Mouse (Mus musculus) limb, embryonic 14.5 days (tissue): ENCODE results near the gene Ptger4. TPM values are rescaled to one million over a fixed set of nuclear protein-coding genes. Genes with fewer than 3 reads are reported as not detected.

ENCODE experiments used
- ATAC-seq: fragments of 200-750 bp; cut with Nextera tagmentation; 2 replicates; pipeline ENCODE4 v1.8.0; 2017; ENCODE audit warnings: low read depth, moderate number of reproducible peaks, moderate TSS enrichment; ENCODE audit not compliant: low FRiP score
- DNase-seq: peaks from one replicate; pipeline ENCODE4 v3.0.0-alpha.2; 2015; ENCODE audit warnings: low spot score
- H3K27ac ChIP-seq: fragments of 300-500 bp; sonication (generic); replicated peaks from 2 replicates; pipeline ENCODE4 v1.5.1; 2014; ENCODE audit warnings: low read depth, mild to moderate bottlenecking, low read length, moderate library complexity, mixed read lengths
- H3K27me3 ChIP-seq: fragments of 300-500 bp; sonication (generic); 2 replicates; pipeline ENCODE4 v1.6.1; 2014; ENCODE audit warnings: low read length, mixed read lengths; ENCODE audit not compliant: control insufficient read depth, insufficient read depth
- H3K36me3 ChIP-seq: fragments of 300-500 bp; sonication (generic); 2 replicates; pipeline ENCODE4 v1.6.1; 2014; ENCODE audit warnings: mild to moderate bottlenecking, low read length, moderate library complexity, mixed read lengths; ENCODE audit not compliant: control insufficient read depth, insufficient read depth
- H3K4me1 ChIP-seq: fragments of 300-500 bp; sonication (generic); 2 replicates; pipeline ENCODE4 v1.6.1; 2014; ENCODE audit warnings: antibody characterized with exemption, low read length, mixed read lengths; ENCODE audit not compliant: control insufficient read depth, insufficient read depth
- H3K4me2 ChIP-seq: fragments of 300-500 bp; sonication (generic); replicated peaks from 2 replicates; pipeline ENCODE4 v1.6.1; 2014; ENCODE audit warnings: low read depth, mild to moderate bottlenecking, low read length, moderate library complexity; ENCODE audit not compliant: severe bottlenecking
- H3K4me3 ChIP-seq: fragments of 300-500 bp; sonication (generic); replicated peaks from 2 replicates; pipeline ENCODE4 v1.5.1; 2014; ENCODE audit warnings: low read length
- H3K9ac ChIP-seq: fragments of 300-500 bp; sonication (generic); 2 replicates; pipeline ENCODE4 v1.6.1; 2014; ENCODE audit warnings: mild to moderate bottlenecking, low read depth, low read length, moderate library complexity; ENCODE audit not compliant: severe bottlenecking
- H3K9me3 ChIP-seq: fragments of 300-500 bp; sonication (generic); 2 replicates; pipeline ENCODE4 v1.6.1; 2016; ENCODE audit warnings: low read length; ENCODE audit not compliant: control insufficient read depth
- POLR2A ChIP-seq: fragments of 200-500 bp; IDR thresholded peaks from 2 replicates; pipeline ENCODE4 v1.8.0; 2012; ENCODE audit warnings: inconsistent platforms, mild to moderate bottlenecking, moderate library complexity, borderline replicate concordance; ENCODE audit not compliant: insufficient read depth, insufficient read length; ENCODE audit errors: extremely low read depth
- WGBS: fragments of 180-500 bp; shearing (Covaris S2); extraction: QIAGEN DNeasy Blood & Tissue Kit; methylation state at CpG from one replicate; pipeline ENCODE4 v1.1.7; 2014; 5-methylcytosine and 5-hydroxymethylcytosine counted together
- polyA plus RNA-seq, 2 experiments: library from polyadenylated mRNA; depleted of rRNA in 1 of 2; stranded (reverse) in 1 of 2; unstranded in 1 of 2; fragments of >200 nt; fragmentation: Nextera tagmentation in 1 of 2; extraction: Ambion mirVana in 1 of 2; gene quantifications; 2 replicates each; pipeline versions ENCODE4 v1.2.1 to v1.2.3; 2012 to 2014

Ptger4 gene
- polyA plus RNA-seq, 2 experiments: 3.4 to 4.7 TPM

- DNase-seq (peak; percentile 85), ATAC-seq (peak; percentile 71)
- Histone ChIP-seq H3K36me3 (peaks cover 8% of the 10 kb centered on the region), H3K4me3 (peak within 1 kb of the TSS; percentile 94), H3K4me1 (peaks cover 8% of the 10 kb centered on the region), H3K9ac (peak within 1 kb of the TSS; percentile 77), H3K9me3 (no peaks in the 10 kb centered on the region), H3K27me3 (no peaks in the 10 kb centered on the region), H3K4me2 (peak within 1 kb of the TSS; percentile 74), H3K27ac (peak within 1 kb of the TSS; percentile 72)
- WGBS: under 1% methylated on average over 55 of the region's 55 CpGs
- TF ChIP-seq POLR2A: no peak
These were observed 58.4 kb downstream of the Ptger4 start, which contains the start of gene Ttc33 for GRCm38 (mm10) chr15:5185366-5186292. Gene Ttc33 (plus strand): TSS chr15:5185525.

DNA sequence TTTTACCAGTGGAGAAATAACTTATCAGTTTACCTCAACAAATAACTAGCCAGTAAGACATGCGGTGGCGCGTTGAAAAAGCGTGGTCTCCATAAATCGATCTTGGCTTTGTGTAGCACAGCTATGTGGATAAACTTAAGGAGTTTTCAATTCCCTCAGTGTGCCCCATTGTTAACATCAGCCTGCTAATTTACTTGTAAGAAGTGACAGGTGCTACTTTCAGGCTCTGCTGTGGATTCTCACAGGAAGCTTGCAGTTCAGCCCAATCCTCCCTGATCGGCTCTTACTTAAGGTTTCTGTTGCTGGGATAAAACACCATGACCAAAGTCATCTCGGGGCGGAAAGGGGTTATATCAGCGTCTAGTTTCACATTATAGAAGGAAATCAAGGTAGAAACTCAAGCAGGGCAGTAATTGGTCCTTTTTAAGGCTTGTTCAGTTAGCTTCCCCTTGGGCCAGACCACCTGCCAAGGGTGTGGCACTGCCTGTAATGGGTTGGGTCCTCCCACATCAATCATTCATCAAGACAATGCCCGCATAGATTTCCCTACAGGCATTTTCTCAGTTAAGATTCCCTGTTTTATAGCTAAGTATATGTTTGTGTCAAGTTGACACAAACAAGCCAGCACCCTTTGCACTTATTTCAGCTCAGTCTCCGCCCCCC lies 59.2 kb downstream of the Ptger4 start:
- no peaks in the 10 kb centered on the region for H3K27me3 ChIP-seq
- 42% methylated on average over 10 of the region's 11 CpGs for WGBS
- peaks cover 8% of the 10 kb centered on the region for H3K4me1 ChIP-seq
- no peak for TF ChIP-seq POLR2A
- H3K36me3 ChIP-seq: peaks cover 8% of the 10 kb centered on the region; the same call in 1 of the 2 replicates
- H3K9me3 ChIP-seq: no peaks in the 10 kb centered on the region
- ATAC-seq (no peak; the same call in 1 of the 2 replicates), DNase-seq (no peak)
- H3K9ac ChIP-seq: peak overlapping the region; percentile 77
- H3K4me3 ChIP-seq: peak overlapping the region; percentile 94
- peak overlapping the region; percentile 72 for H3K27ac ChIP-seq
- H3K4me2 ChIP-seq: peak overlapping the region; percentile 74

- 86% methylated on average over 12 of the region's 12 CpGs for WGBS
- H3K4me3 ChIP-seq: no peak overlapping the region
- H3K27ac ChIP-seq: no peak overlapping the region
- no peak overlapping the region for H3K9ac ChIP-seq
- H3K9me3 ChIP-seq: no peaks in the 10 kb centered on the region
- no peak for TF ChIP-seq POLR2A
- DNase-seq (no peak), ATAC-seq (no peak)
- H3K4me1 ChIP-seq: no peaks in the 10 kb centered on the region
- no peak overlapping the region for H3K4me2 ChIP-seq
- H3K27me3 ChIP-seq: no peaks in the 10 kb centered on the region
- peaks cover 70% of the 10 kb centered on the region for H3K36me3 ChIP-seq
These were observed 70.7 kb downstream of the Ptger4 start for GRCm38 (mm10) chr15:5173217-5173820.

- Histone ChIP-seq H3K27me3 (no peaks in the 10 kb centered on the region), H3K36me3 (peaks cover 61% of the 10 kb centered on the region), H3K27ac (no peak overlapping the region), H3K9ac (no peak overlapping the region), H3K4me2 (no peak overlapping the region), H3K9me3 (no peaks in the 10 kb centered on the region), H3K4me1 (no peaks in the 10 kb centered on the region), H3K4me3 (no peak overlapping the region)
- DNase-seq (no peak), ATAC-seq (no peak)
- TF ChIP-seq POLR2A: no peak
- WGBS: 90% methylated on average over 12 of the region's 12 CpGs
These were observed 78.7 kb downstream of the Ptger4 start for GRCm38 (mm10) chr15:5165121-5165773.
